Mouse (Mus musculus) spleen, adult 2 months (tissue): ENCODE data around the gene Il2rg.

ENCODE experiments used
- CTCF ChIP-seq: fragments of 200-500 bp; IDR thresholded peaks from 2 replicates; pipeline ENCODE4 v1.5.1; 2011; ENCODE audit warnings: mild to moderate bottlenecking, inconsistent platforms; ENCODE audit not compliant: insufficient read depth, insufficient read length, insufficient replicate concordance; ENCODE audit errors: extremely low read depth
- POLR2A ChIP-seq: fragments of 200-500 bp; IDR thresholded peaks from 2 replicates; pipeline ENCODE4 v1.6.1; 2011; ENCODE audit warnings: low read depth, low read length, inconsistent platforms

DNA sequence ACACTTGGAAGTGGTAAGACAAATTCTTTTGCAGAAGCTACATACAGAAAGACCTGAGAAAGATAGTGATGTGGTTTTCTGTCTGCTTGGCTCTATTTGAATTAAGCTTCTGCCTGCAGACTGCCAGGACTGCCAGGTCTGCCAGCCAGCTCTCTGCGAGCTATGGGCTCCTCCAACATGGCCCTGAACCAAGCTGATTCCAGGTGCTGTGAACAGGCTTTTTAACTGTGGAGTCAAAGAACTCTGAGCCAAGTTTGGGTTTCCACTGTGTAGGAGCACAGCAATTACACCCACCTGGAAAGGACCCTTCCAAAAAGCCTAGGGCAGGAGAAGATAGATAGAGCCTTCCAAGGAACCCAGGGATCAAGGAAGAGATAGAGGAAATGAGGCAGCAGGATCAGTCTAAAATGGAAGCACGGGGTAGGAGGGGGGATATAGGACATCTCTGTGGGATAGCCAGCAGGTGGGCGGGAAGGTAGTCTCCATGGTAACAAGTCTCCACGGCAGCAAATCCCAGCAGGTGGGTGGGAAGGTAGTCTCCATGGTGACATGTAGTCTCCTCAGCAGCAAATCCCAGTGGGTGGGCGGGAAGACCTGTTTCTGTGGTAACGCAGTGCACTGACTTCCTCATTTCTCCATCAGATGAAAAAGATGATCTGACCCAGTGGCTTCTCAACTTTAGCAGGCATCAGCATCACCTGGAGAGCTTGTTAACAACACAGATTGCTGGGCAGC lies 45.7 kb upstream of the Il2rg start:
- TF ChIP-seq CTCF (no peak), POLR2A (no peak)
